Mouse (Mus musculus): Measurements from ENCODE around the gene Rasgef1c.

DNA sequence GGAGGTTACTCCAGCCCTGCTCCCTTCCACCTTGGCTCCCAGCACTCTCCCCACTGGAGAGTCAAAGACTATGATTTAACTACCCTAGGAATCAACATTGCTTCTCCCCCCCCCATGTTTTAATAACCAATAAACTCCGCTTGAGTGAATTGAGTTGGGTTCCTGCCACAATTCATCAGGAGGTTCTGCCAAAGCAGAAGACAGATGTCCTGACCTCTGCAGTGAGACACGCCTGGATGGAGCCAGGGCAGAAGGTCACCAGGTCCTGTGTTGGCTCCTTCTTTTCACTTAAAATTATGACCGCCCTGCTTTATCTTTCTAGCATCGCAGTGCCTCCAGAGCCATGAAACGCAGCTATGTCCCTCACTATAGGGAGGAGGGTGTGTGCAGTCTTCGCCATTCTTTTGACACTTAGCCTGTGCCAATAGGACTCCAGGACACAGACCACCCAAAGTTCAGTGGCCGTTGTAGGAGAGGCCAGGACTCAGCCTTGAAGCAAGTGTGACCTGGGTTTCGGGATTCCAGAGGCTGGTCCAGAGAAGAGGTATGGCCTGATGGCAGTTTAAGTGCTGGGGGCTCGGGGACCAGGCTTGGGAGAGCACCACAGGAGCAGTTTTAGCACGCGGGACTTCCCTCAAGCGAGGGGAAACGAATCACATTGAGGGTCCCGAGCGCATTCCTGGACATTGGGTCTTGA lies 525 bp upstream of the Rasgef1c start:
- no peak for TF ChIP-seq CTCF (IDR thresholded peaks at IDR 0.05; ENCODE audit: low read depth)
- TF ChIP-seq EP300 (IDR thresholded peaks at IDR 0.05; ENCODE audit: low read depth), result no peak

All from heart, postnatal 0 days (tissue).